Mouse (Mus musculus) kidney, embryonic 16.5 days (tissue): ENCODE measurements around the gene Rem2. TPM values are rescaled to one million over a fixed set of nuclear protein-coding genes. Genes with fewer than 3 reads are reported as not detected.
A peak's percentile ranks its signal among the peaks of the same experiment; 100 is the strongest.

Source experiments
- ATAC-seq: fragments of 200-750 bp; cut with Nextera tagmentation; 2 replicates; pipeline ENCODE4 v1.8.0; 2017; ENCODE audit warnings: moderate TSS enrichment; ENCODE audit not compliant: low FRiP score, low TSS enrichment
- H3K27ac ChIP-seq: fragments of 300-500 bp; sonication (generic); 2 replicates; pipeline ENCODE4 v1.5.1; 2014; ENCODE audit warnings: low read length
- H3K27me3 ChIP-seq: fragments of 300-500 bp; sonication (generic); 2 replicates; pipeline ENCODE4 v1.6.1; 2014; ENCODE audit warnings: low read length, control low read depth, mixed read lengths; ENCODE audit not compliant: insufficient read depth
- H3K36me3 ChIP-seq: fragments of 300-500 bp; sonication (generic); 2 replicates; pipeline ENCODE4 v1.6.1; 2014; ENCODE audit warnings: low read length, control low read depth, mixed read lengths; ENCODE audit not compliant: insufficient read depth
- H3K4me1 ChIP-seq: fragments of 300-500 bp; sonication (generic); 2 replicates; pipeline ENCODE4 v1.6.1; 2014; ENCODE audit warnings: low read length, control low read depth, mixed read lengths; ENCODE audit not compliant: insufficient read depth
- H3K4me2 ChIP-seq: fragments of 300-500 bp; sonication (generic); replicated peaks from 2 replicates; pipeline ENCODE4 v1.6.1; 2014; ENCODE audit warnings: low read depth, low read length
- H3K4me3 ChIP-seq: fragments of 300-500 bp; sonication (generic); 2 replicates; pipeline ENCODE4 v1.5.1; 2014; ENCODE audit warnings: mild to moderate bottlenecking, low read length
- H3K9ac ChIP-seq: fragments of 300-500 bp; sonication (generic); replicated peaks from 2 replicates; pipeline ENCODE4 v1.6.1; 2014; ENCODE audit warnings: low read length
- H3K9me3 ChIP-seq: fragments of 300-500 bp; sonication (generic); 2 replicates; pipeline ENCODE4 v1.6.1; 2016; ENCODE audit warnings: low read length, control low read depth
- WGBS: fragments of 180-500 bp; shearing (Covaris S2); extraction: QIAGEN DNeasy Blood & Tissue Kit; methylation state at CpG from one replicate; pipeline ENCODE4 v1.1.7; 2014; 5-methylcytosine and 5-hydroxymethylcytosine counted together
- polyA plus RNA-seq: library from polyadenylated mRNA; unstranded; fragments of >200 nt; fragmentation: Nextera tagmentation; extraction: Ambion mirVana; gene quantifications from 2 replicates; pipeline ENCODE4 v1.2.1, GENCODE M21; 2015

Rem2 gene
- polyA plus RNA-seq, 1 experiment from 2014 or later = 6.7 TPM

GRCm38 (mm10) chr14:54485899-54486298 is 10.0 kb downstream of the Rem2 start:
- Histone ChIP-seq H3K27ac (no peak overlapping the region), H3K27me3 (no peaks in the 10 kb centered on the region; the same call in 1 of the 2 replicates), H3K4me1 (no peaks in the 10 kb centered on the region), H3K4me2 (no peak overlapping the region), H3K4me3 (no peak overlapping the region), H3K9me3 (no peaks in the 10 kb centered on the region), H3K36me3 (no peaks in the 10 kb centered on the region), H3K9ac (no peak overlapping the region)
- WGBS = 94% methylated on average over 7 of the region's 7 CpGs
- ATAC-seq = no peak

- Histone ChIP-seq H3K4me1 (no peaks in the 10 kb centered on the region), H3K9ac (no peak overlapping the region), H3K4me2 (no peak overlapping the region), H3K27ac (no peak overlapping the region), H3K9me3 (no peaks in the 10 kb centered on the region), H3K36me3 (no peaks in the 10 kb centered on the region), H3K4me3 (no peak overlapping the region), H3K27me3 (no peaks in the 10 kb centered on the region)
- ATAC-seq = no peak
- WGBS = 74% methylated on average over 2 of the region's 2 CpGs
Observed at GRCm38 (mm10) chr14:54487732-54488131, 11.8 kb downstream of the Rem2 start.

GRCm38 (mm10) chr14:54488350-54488749 is 12.4 kb downstream of the Rem2 start:
- Histone ChIP-seq H3K4me2 (no peak overlapping the region), H3K36me3 (no peaks in the 10 kb centered on the region), H3K27ac (no peak overlapping the region), H3K4me3 (no peak overlapping the region), H3K27me3 (no peaks in the 10 kb centered on the region), H3K9me3 (no peaks in the 10 kb centered on the region), H3K9ac (no peak overlapping the region), H3K4me1 (no peaks in the 10 kb centered on the region)
- ATAC-seq = no peak

DNA sequence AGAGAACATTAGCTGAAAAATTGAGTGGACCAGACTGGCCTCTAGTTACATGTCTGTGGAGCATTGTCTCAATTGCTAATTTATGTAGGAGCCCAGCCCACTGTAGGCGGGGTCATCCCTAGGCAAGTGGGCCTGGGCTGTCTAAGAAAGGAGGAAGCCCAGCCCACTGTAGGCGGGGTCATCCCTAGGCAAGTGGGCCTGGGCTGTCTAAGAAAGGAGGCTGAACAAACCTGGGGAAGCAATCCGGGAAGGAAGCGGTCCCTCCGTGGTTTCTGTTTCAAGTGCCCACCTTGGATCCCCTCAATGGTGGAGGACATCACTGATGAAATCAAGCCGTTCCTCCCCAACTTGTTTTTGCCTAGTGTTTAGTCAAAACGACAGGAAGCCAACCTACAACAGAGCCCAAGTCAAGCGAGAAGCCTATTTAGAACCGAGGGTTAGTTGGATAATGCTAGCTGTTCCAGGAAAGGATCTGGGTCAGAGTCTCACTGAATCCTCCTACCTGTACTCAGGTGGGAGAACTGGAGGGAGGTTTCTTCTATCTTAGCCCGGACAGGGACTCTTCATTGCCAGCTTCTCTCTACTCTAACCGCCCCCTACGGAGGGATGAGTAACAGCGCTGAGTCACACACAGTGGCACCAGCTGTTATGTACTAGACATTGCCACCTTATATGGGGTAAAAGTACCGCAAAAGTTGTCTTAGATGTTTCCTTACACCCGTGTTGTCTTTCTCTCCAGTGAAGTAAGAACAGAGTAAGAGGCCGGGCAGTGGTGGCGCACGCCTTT is 16.6 kb downstream of the Rem2 start:
- ATAC-seq = peak; percentile 93
- H3K27ac ChIP-seq = no peak overlapping the region
- no peaks in the 10 kb centered on the region for H3K4me1 ChIP-seq
- 69% methylated on average over 18 of the region's 18 CpGs for WGBS
- no peak overlapping the region for H3K9ac ChIP-seq
- H3K36me3 ChIP-seq = no peaks in the 10 kb centered on the region
- H3K9me3 ChIP-seq = no peaks in the 10 kb centered on the region
- H3K27me3 ChIP-seq = no peaks in the 10 kb centered on the region
- H3K4me3 ChIP-seq = no peak overlapping the region
- H3K4me2 ChIP-seq = no peak overlapping the region

- no peak for ATAC-seq
- no peaks in the 10 kb centered on the region for H3K9me3 ChIP-seq
- H3K36me3 ChIP-seq = no peaks in the 10 kb centered on the region
- no peak overlapping the region for H3K4me2 ChIP-seq
- no peaks in the 10 kb centered on the region for H3K4me1 ChIP-seq
- H3K27ac ChIP-seq = no peak overlapping the region
- H3K4me3 ChIP-seq = no peak overlapping the region
- no peak overlapping the region for H3K9ac ChIP-seq
- H3K27me3 ChIP-seq = no peaks in the 10 kb centered on the region
- 91% methylated on average over 5 of the region's 5 CpGs for WGBS
Observed at GRCm38 (mm10) chr14:54493236-54493635, 17.3 kb downstream of the Rem2 start.

GRCm38 (mm10) chr14:54494234-54494633 is 18.3 kb downstream of the Rem2 start:
- no peak overlapping the region for H3K4me2 ChIP-seq
- H3K9ac ChIP-seq = no peak overlapping the region
- H3K27ac ChIP-seq = no peak overlapping the region
- no peaks in the 10 kb centered on the region for H3K27me3 ChIP-seq
- ATAC-seq = no peak; the same call in 1 of the 2 replicates
- H3K36me3 ChIP-seq = no peaks in the 10 kb centered on the region
- no peaks in the 10 kb centered on the region for H3K9me3 ChIP-seq
- no peak overlapping the region for H3K4me3 ChIP-seq
- no peaks in the 10 kb centered on the region for H3K4me1 ChIP-seq
- 3% methylated on average over 3 of the region's 3 CpGs for WGBS

DNA sequence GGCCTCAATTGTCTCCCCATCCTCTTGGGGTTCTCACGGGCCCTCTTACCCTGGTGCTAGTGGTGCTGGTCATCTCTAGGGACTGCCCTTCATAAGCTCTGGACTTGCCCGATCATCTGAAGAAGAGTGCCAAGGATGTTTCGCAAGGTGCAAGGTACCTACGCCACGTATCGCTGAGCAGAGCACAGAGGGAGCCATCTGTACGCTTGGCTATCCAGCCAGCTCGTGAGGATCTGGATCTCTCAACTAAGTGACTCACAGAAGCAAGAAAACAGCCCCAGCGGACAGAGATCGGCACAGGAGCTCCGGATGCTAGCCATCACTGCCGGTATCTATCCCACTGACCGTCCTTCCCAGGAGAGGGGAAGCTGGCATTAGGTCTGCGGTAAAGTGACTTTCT is 20.8 kb downstream of the Rem2 start:
- Histone ChIP-seq H3K9me3 (peaks cover 4% of the 10 kb centered on the region), H3K36me3 (no peaks in the 10 kb centered on the region)
- WGBS = 85% methylated on average over 14 of the region's 14 CpGs

DNA sequence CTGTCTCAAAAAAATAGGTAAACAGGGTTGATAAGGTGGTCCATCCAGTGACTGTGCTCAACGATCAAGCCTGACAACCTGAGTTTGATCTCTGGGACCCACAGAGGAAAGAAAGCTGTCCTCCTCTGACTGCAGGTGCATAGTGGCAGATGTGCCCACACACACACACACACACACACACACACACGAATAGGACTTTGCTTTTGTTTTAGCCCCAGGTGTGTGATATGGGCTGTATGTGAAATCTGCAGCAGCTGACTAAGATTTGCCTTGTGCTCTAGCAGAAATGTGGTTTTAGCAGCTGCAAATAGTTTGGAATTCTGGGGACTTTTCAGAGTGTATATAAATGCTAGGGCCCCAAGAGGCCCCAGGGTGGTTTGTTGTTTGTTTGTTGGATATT is 23.4 kb downstream of the Rem2 start:
- no peak for ATAC-seq
- Histone ChIP-seq H3K27ac (no peak overlapping the region), H3K4me2 (no peak overlapping the region), H3K4me1 (no peaks in the 10 kb centered on the region), H3K9ac (no peak overlapping the region), H3K9me3 (peaks cover 8% of the 10 kb centered on the region), H3K36me3 (no peaks in the 10 kb centered on the region), H3K27me3 (no peaks in the 10 kb centered on the region), H3K4me3 (no peak overlapping the region)
- WGBS = 88% methylated on average over 2 of the region's 2 CpGs

More for the DNA sequence above, 20.8 kb downstream of the Rem2 start:
- Histone ChIP-seq H3K9ac (no peak overlapping the region), H3K4me2 (no peak overlapping the region), H3K4me3 (no peak overlapping the region), H3K27ac (no peak overlapping the region), H3K4me1 (no peaks in the 10 kb centered on the region), H3K27me3 (no peaks in the 10 kb centered on the region)
- no peak for ATAC-seq

GRCm38 (mm10) chr14:54501365-54501764 is 25.5 kb downstream of the Rem2 start:
- no peak overlapping the region for H3K4me2 ChIP-seq
- no peaks in the 10 kb centered on the region for H3K4me1 ChIP-seq
- H3K27ac ChIP-seq = no peak overlapping the region
- 68% methylated on average over 2 of the region's 2 CpGs for whole genome bisulfite sequencing
- ATAC-seq = no peak
- no peak overlapping the region for H3K9ac ChIP-seq
- H3K9me3 ChIP-seq = peaks cover 8% of the 10 kb centered on the region
- H3K4me3 ChIP-seq = no peak overlapping the region
- H3K36me3 ChIP-seq = peaks cover 6% of the 10 kb centered on the region; the same call in 1 of the 2 replicates
- H3K27me3 ChIP-seq = no peaks in the 10 kb centered on the region

- Histone ChIP-seq H3K9ac (no peak overlapping the region), H3K4me2 (no peak overlapping the region)
Observed at GRCm38 (mm10) chr14:54503092-54503491, 27.2 kb downstream of the Rem2 start.

More at GRCm38 (mm10) chr14:54503092-54503491, 27.2 kb downstream of the Rem2 start:
- Histone ChIP-seq H3K9me3 (peaks cover 8% of the 10 kb centered on the region), H3K4me3 (no peak overlapping the region), H3K27me3 (no peaks in the 10 kb centered on the region), H3K27ac (no peak overlapping the region), H3K4me1 (no peaks in the 10 kb centered on the region), H3K36me3 (peaks cover 23% of the 10 kb centered on the region)
- ATAC-seq = no peak
- WGBS = 86% methylated on average over 2 of the region's 2 CpGs
